Mouse (Mus musculus) stomach, embryonic 14.5 days (tissue): ENCODE measurements around the gene Slc15a1. TPM values are rescaled to one million over a fixed set of nuclear protein-coding genes. Genes with fewer than 3 reads are reported as not detected.

Source experiments
- ATAC-seq: fragments of 200-750 bp; cut with Nextera tagmentation; 2 replicates; pipeline ENCODE4 v1.8.0; 2017; ENCODE audit warnings: low read depth, moderate TSS enrichment; ENCODE audit not compliant: insufficient number of reproducible peaks, insufficient read depth, low FRiP score
- H3K27ac ChIP-seq: fragments of 300-500 bp; sonication (generic); 2 replicates; pipeline ENCODE4 v1.5.1; 2014; ENCODE audit warnings: mild to moderate bottlenecking, low read length, moderate library complexity, mixed read lengths
- H3K27me3 ChIP-seq: fragments of 300-500 bp; sonication (generic); 2 replicates; pipeline ENCODE4 v1.6.1; 2014; ENCODE audit warnings: low read length, control low read depth, mixed read lengths; ENCODE audit not compliant: control insufficient read depth, insufficient read depth
- H3K36me3 ChIP-seq: fragments of 300-500 bp; sonication (generic); 2 replicates; pipeline ENCODE4 v1.6.1; 2014; ENCODE audit warnings: mild to moderate bottlenecking, control low read depth, low read length, moderate library complexity, mixed read lengths; ENCODE audit not compliant: control insufficient read depth, insufficient read depth
- H3K4me1 ChIP-seq: fragments of 300-500 bp; sonication (generic); 2 replicates; pipeline ENCODE4 v1.6.1; 2014; ENCODE audit warnings: low read length, control low read depth, mixed read lengths; ENCODE audit not compliant: control insufficient read depth, insufficient read depth
- H3K4me2 ChIP-seq: fragments of 300-500 bp; sonication (generic); replicated peaks from 2 replicates; pipeline ENCODE4 v1.6.1; 2014; ENCODE audit warnings: low read depth, low read length, control low read depth
- H3K4me3 ChIP-seq: fragments of 300-500 bp; sonication (generic); 2 replicates; pipeline ENCODE4 v1.5.1; 2014; ENCODE audit warnings: low read depth, low read length, control low read depth
- H3K9ac ChIP-seq: fragments of 300-500 bp; sonication (generic); replicated peaks from 2 replicates; pipeline ENCODE4 v1.6.1; 2014; ENCODE audit warnings: low read depth, mild to moderate bottlenecking, control low read depth, low read length, moderate library complexity, mixed read lengths
- H3K9me3 ChIP-seq: fragments of 300-500 bp; sonication (generic); 2 replicates; pipeline ENCODE4 v1.6.1; 2016; ENCODE audit warnings: low read depth, low read length, control low read depth; ENCODE audit not compliant: control insufficient read depth
- WGBS: fragments of 180-500 bp; shearing (Covaris S2); extraction: QIAGEN DNeasy Blood & Tissue Kit; methylation state at CpG from one replicate; pipeline ENCODE4 v1.1.7; 2014; 5-methylcytosine and 5-hydroxymethylcytosine counted together
- polyA plus RNA-seq: library from polyadenylated mRNA; unstranded; fragments of >200 nt; fragmentation: Nextera tagmentation; extraction: Ambion mirVana; gene quantifications from 2 replicates; pipeline ENCODE4 v1.2.1, GENCODE M21; 2014

Slc15a1 gene
- 0.10 TPM in 1 of 2 replicates, not detected in the other for polyA plus RNA-seq

DNA sequence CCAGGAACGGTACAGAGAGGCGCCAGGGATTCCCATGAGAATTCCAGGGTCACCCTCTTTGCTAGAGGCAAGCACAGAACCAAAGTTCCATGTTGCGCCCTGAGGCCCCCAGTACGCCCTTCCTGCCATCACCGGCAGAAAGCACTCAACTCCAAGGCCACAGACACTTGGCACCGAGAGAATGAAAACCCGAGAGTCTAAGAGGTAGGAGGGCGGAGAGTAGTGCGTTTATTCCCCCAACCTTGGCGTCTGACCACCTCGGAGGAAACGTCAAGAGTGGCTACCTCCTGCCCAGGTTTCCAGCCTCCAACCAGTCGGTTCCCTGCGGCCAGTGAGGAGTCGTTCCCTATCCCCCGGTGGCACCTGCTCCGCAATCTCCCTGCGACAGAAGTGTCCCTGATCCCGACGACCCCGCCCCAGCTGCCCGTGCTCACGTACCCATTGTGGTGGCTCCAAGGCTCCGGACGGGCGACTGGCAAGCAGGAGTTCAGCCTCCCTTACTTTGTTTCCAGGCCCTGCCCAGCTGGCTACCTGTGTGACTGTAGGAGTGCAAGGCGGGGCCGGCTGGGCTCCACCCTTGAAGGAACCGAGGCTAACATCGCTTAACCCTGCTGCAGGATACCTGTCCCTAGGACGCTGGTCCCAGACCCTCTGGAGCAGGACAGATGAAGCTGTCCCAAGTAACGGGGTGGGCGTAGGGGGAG is at the start of gene Slc15a1:
TSS of gene Slc15a1 (minus strand) at position 472 of the 704 bp plus-strand sequence.
- ATAC-seq = no peak
- Histone ChIP-seq H3K27ac (no peak within 1 kb of the TSS), H3K4me1 (no peaks in the 10 kb centered on the region), H3K4me2 (peak within 1 kb of the TSS; percentile 32), H3K27me3 (peaks cover 3% of the 10 kb centered on the region; the same call in 1 of the 2 replicates), H3K4me3 (peak within 1 kb of the TSS; percentile 13; the same call in 1 of the 2 replicates), H3K9me3 (no peaks in the 10 kb centered on the region), H3K9ac (no peak within 1 kb of the TSS), H3K36me3 (no peaks in the 10 kb centered on the region)
- WGBS = 14% methylated on average over 33 of the region's 33 CpGs

DNA sequence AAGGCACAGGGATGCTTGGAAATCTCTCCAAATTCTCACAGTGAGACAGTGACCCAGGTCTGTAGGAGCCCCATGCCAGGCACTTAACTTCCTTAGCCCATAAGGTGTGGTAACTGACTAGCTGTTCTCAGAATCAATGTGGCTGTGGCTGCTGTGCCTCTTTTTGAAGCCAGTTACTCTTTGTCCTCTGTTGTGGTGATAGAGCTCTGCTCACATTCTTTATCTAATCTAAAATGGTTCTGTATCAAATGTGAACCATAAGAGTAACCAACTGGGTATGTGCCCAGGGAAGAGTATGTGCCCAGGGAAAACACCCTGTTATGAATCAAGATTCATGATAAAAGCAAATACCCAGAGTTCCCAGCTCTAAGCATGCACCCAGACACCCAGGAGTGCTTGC is 48.7 kb upstream of the Slc15a1 start:
- Histone ChIP-seq H3K4me2 (no peak overlapping the region), H3K27me3 (no peaks in the 10 kb centered on the region), H3K4me1 (no peaks in the 10 kb centered on the region), H3K9me3 (no peaks in the 10 kb centered on the region), H3K36me3 (peaks cover 11% of the 10 kb centered on the region), H3K9ac (no peak overlapping the region), H3K27ac (no peak overlapping the region), H3K4me3 (no peak overlapping the region)
- ATAC-seq = no peak

DNA sequence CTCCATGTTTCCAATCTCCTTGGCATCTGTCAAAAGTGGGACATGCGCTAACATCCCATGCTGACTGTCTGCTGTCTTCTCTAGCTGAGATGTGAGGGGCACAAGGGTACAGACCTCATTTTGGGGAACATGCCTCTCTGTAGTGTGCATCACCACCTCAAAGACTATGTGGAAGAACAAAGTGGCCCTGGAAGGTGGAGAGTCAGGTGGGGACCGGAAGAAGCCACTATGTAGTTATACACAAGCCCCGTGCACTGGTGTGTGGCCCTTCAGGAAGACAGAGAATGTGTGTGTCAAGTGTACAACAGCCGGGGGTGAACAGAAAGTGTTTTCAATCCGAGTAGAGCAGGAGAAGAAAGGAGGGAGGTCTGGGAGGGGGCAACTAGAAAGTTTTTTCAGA is 47.5 kb upstream of the Slc15a1 start:
- no peak overlapping the region for H3K9ac ChIP-seq
- H3K4me2 ChIP-seq = no peak overlapping the region
- no peaks in the 10 kb centered on the region for H3K9me3 ChIP-seq
- no peaks in the 10 kb centered on the region for H3K4me1 ChIP-seq
- ATAC-seq = no peak
- peaks cover 11% of the 10 kb centered on the region for H3K36me3 ChIP-seq
- 75% methylated on average over 5 of the region's 5 CpGs for WGBS
- no peaks in the 10 kb centered on the region for H3K27me3 ChIP-seq
- no peak overlapping the region for H3K27ac ChIP-seq
- H3K4me3 ChIP-seq = no peak overlapping the region

DNA sequence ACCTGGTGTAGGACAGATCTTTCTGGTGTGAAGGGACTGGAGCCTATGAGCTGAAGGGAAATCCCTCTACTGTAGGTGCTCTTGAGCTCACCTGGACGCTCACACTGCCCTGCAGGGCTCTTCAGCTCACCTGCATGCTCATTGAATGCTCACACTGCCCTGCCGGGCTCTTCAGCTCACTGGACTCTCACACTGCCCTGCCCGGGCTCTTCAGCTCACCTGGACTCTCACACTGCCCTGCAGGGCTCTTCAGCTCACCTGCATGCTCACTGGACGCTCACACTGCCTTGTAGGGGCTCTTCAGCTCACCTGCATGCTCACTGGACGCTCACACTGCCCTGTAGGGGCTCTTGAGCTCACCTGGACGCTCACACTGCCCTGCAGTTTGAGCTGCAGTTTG is 44.8 kb upstream of the Slc15a1 start:
- Histone ChIP-seq H3K4me1 (no peaks in the 10 kb centered on the region), H3K9me3 (no peaks in the 10 kb centered on the region), H3K4me3 (no peak overlapping the region), H3K27me3 (no peaks in the 10 kb centered on the region), H3K36me3 (peaks cover 20% of the 10 kb centered on the region), H3K4me2 (no peak overlapping the region), H3K27ac (no peak overlapping the region), H3K9ac (no peak overlapping the region)
- whole genome bisulfite sequencing = 75% methylated on average over 6 of the region's 6 CpGs
- ATAC-seq = no peak

- ATAC-seq = no peak
- Histone ChIP-seq H3K9ac (no peak overlapping the region), H3K4me2 (no peak overlapping the region), H3K4me3 (no peak overlapping the region), H3K27ac (no peak overlapping the region), H3K9me3 (no peaks in the 10 kb centered on the region), H3K27me3 (no peaks in the 10 kb centered on the region), H3K4me1 (no peaks in the 10 kb centered on the region), H3K36me3 (peaks cover 15% of the 10 kb centered on the region)
- WGBS = 45% methylated on average over 7 of the region's 7 CpGs
These were observed 42.7 kb upstream of the Slc15a1 start for GRCm38 (mm10) chr14:121547745-121548144.

- Histone ChIP-seq H3K9me3 (no peaks in the 10 kb centered on the region), H3K4me3 (no peak overlapping the region), H3K4me2 (no peak overlapping the region), H3K27ac (no peak overlapping the region), H3K9ac (no peak overlapping the region), H3K27me3 (no peaks in the 10 kb centered on the region), H3K4me1 (no peaks in the 10 kb centered on the region), H3K36me3 (peaks cover 20% of the 10 kb centered on the region)
- 85% methylated on average over 5 of the region's 5 CpGs for WGBS
- no peak for ATAC-seq
These were observed 41.6 kb upstream of the Slc15a1 start for GRCm38 (mm10) chr14:121546621-121547020.

GRCm38 (mm10) chr14:121545551-121546331 is 40.7 kb upstream of the Slc15a1 start:
- no peaks in the 10 kb centered on the region for H3K27me3 ChIP-seq
- WGBS = 88% methylated on average over 14 of the region's 14 CpGs
- H3K4me1 ChIP-seq = no peaks in the 10 kb centered on the region
- H3K9me3 ChIP-seq = no peaks in the 10 kb centered on the region
- H3K36me3 ChIP-seq = peaks cover 20% of the 10 kb centered on the region
- no peak for ATAC-seq
- no peak overlapping the region for H3K4me3 ChIP-seq
- H3K9ac ChIP-seq = no peak overlapping the region
- H3K4me2 ChIP-seq = no peak overlapping the region
- no peak overlapping the region for H3K27ac ChIP-seq

GRCm38 (mm10) chr14:121541262-121541661 is 36.2 kb upstream of the Slc15a1 start:
- Histone ChIP-seq H3K9ac (no peak overlapping the region), H3K4me1 (no peaks in the 10 kb centered on the region), H3K27ac (no peak overlapping the region), H3K9me3 (peaks cover 4% of the 10 kb centered on the region; the same call in 1 of the 2 replicates), H3K27me3 (no peaks in the 10 kb centered on the region), H3K36me3 (peaks cover 15% of the 10 kb centered on the region; the same call in 1 of the 2 replicates), H3K4me2 (no peak overlapping the region), H3K4me3 (no peak overlapping the region)
- no peak for ATAC-seq
- WGBS = 75% methylated on average over 7 of the region's 7 CpGs
